Mouse (Mus musculus): Measurements from ENCODE around the gene Ssh1. TPM values are rescaled to one million over a fixed set of nuclear protein-coding genes. Genes with fewer than 3 reads are reported as not detected.

Ssh1 gene
- polyA plus RNA-seq, 1 experiment from 2014 or later, result 4.3 TPM

DNA sequence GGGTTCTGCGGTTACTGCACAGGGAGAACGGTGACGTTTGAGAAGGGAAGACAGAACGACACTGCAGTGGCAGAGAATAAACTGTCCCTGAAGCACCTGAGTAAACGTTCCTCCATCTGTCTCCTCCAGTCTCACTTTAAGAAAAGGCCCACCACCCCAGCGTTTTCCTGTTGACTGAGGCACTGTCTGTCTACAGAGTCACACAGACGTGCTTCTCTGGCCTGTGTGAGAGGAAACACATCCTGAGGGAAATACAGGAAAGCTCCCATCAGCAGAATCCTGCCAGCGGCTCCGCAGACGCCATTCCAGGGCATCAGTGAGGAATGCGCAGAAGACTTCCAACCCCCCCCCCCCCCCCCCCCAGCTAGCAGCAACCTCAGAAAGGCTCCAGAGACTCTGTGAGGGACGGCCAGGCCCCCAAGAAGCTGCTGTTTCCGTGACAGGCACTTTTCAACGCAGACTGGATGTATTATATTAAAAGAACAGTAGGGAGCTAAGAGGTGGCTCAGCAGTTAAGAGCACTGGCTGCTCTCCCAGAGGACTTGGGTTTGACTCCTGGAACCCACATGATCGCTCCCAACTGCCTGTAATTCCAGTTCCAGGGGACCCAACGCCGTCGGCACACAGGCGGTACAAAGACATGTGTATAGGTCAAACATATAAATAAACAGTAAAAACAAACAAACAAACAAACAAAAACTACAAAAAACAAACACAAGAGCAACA lies 104.3 kb downstream of the Ssh1 start:
- Histone ChIP-seq H3K4me3 (ENCODE audit: low read depth, low read length) (no peak overlapping the region), H3K9ac (replicated peaks) (no peak overlapping the region), H3K4me2 (ENCODE audit: low read depth, low read length) (no peak overlapping the region), H3K27ac (ENCODE audit: low read depth) (peak overlapping the region; percentile 19; the same call in 1 of the 2 replicates), H3K36me3 (replicated peaks; ENCODE audit: insufficient read depth, low read length) (no peaks in the 10 kb centered on the region), H3K9me3 (ENCODE audit: low read length) (no peaks in the 10 kb centered on the region), H3K4me1 (ENCODE audit: insufficient read depth) (peaks cover 30% of the 10 kb centered on the region), H3K27me3 (ENCODE audit: insufficient read depth, low read length) (no peaks in the 10 kb centered on the region)
- no peak for DNase-seq
- 53% methylated on average over 19 of the region's 19 CpGs for WGBS (ENCODE audit: insufficient replicate concordance)
- TF ChIP-seq EP300 (IDR thresholded peaks at IDR 0.05; ENCODE audit: low read depth) (no peak), CTCF (IDR thresholded peaks at IDR 0.05; ENCODE audit: low read depth) (no peak)
- peak; percentile 51; the same call in 1 of the 2 replicates for ATAC-seq

DNA sequence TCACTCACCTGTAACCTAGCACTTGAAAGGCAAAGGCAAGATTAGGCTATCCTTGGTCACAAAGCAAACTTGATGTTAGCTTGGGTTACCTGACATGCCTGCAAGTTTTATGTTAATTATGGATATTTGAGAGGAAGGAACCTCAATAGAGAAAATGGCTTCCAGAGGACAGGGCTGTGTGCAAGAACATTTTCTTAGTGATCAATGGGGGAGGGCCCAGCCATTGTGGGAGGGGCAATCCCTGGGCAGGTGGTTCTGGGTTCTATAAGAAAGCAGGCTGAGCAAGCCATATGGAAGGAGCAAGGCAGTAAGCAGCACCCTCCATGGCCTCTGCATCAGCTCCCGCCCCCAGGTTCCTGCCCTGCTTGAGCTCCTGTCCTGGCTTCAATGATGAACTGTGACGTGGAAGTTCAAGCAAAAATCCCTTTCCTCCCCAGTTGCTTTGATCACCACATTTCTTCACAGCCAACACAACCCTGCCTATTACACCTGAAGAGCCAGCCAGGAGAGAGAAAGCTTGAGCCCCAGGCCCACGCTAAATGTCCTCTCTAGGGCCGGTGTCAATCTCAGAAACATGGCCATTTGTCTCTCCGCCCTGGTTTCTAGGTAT lies 105.4 kb downstream of the Ssh1 start:
- 90% methylated on average over 5 of the region's 5 CpGs for WGBS (ENCODE audit: insufficient replicate concordance)
- Histone ChIP-seq H3K4me1 (ENCODE audit: insufficient read depth) (peaks cover 30% of the 10 kb centered on the region), H3K27ac (ENCODE audit: low read depth) (peak overlapping the region; percentile 19; the same call in 1 of the 2 replicates), H3K27me3 (ENCODE audit: insufficient read depth, low read length) (no peaks in the 10 kb centered on the region), H3K9ac (replicated peaks) (no peak overlapping the region), H3K4me2 (ENCODE audit: low read depth, low read length) (no peak overlapping the region), H3K4me3 (ENCODE audit: low read depth, low read length) (no peak overlapping the region), H3K9me3 (ENCODE audit: low read length) (no peaks in the 10 kb centered on the region), H3K36me3 (replicated peaks; ENCODE audit: insufficient read depth, low read length) (no peaks in the 10 kb centered on the region)
- DNase-seq, result no peak
- TF ChIP-seq EP300 (IDR thresholded peaks at IDR 0.05; ENCODE audit: low read depth) (no peak), CTCF (IDR thresholded peaks at IDR 0.05; ENCODE audit: low read depth) (no peak)
- ATAC-seq, result no peak

DNA sequence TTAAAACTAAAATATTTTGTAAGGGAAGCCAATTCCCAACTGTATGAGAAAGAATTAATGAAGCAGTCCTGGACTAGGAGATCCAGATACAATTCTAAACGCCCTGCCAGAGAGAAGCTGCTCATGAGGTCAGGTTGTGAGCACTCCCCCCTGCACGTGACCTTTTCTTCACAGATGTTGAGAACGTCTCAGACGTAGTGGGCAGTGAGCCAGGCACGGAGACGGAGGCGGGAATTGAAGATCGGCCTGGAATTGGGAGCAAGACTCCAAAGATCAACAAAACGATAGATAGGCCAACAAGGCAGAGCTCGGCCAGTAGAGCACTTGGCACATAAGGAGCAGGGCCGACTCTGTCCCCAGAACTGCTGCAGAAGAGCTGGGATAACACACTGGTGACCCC lies 106.6 kb downstream of the Ssh1 start:
- Histone ChIP-seq H3K4me3 (ENCODE audit: low read depth, low read length) (no peak overlapping the region), H3K9ac (replicated peaks) (no peak overlapping the region), H3K36me3 (replicated peaks; ENCODE audit: insufficient read depth, low read length) (no peaks in the 10 kb centered on the region), H3K9me3 (ENCODE audit: low read length) (no peaks in the 10 kb centered on the region), H3K27ac (ENCODE audit: low read depth) (peak overlapping the region; percentile 22; the same call in 1 of the 2 replicates), H3K4me1 (ENCODE audit: insufficient read depth) (peaks cover 35% of the 10 kb centered on the region), H3K4me2 (ENCODE audit: low read depth, low read length) (no peak overlapping the region), H3K27me3 (ENCODE audit: insufficient read depth, low read length) (no peaks in the 10 kb centered on the region)
- TF ChIP-seq CTCF (IDR thresholded peaks at IDR 0.05; ENCODE audit: low read depth) (no peak), EP300 (IDR thresholded peaks at IDR 0.05; ENCODE audit: low read depth) (no peak)
- DNase-seq (no peak), ATAC-seq (no peak)
- 52% methylated on average over 11 of the region's 11 CpGs for WGBS (ENCODE audit: insufficient replicate concordance)

Other genes with a start within 250 kb of the Ssh1 start
- gene Sart3, start 221.4 kb downstream of the Ssh1 start, polyA plus RNA-seq (2015; fragmentation: Nextera tagmentation; extraction: Ambion mirVana), result 6.9 and 7.9 TPM in 2 replicates
- gene Iscu, start 221.1 kb downstream of the Ssh1 start, polyA plus RNA-seq (2015; fragmentation: Nextera tagmentation; extraction: Ambion mirVana), result 109 TPM in 2 replicates
- 3.2 and 3.4 TPM in 2 replicates for gene Tmem119, start 193.4 kb downstream of the Ssh1 start, polyA plus RNA-seq (2015; fragmentation: Nextera tagmentation; extraction: Ambion mirVana)
- gene Selplg, start 161.2 kb downstream of the Ssh1 start, polyA plus RNA-seq (2015; fragmentation: Nextera tagmentation; extraction: Ambion mirVana), result 18.9 and 21.5 TPM in 2 replicates
- 23.6 and 27.6 TPM in 2 replicates for gene Coro1c, start 85.1 kb downstream of the Ssh1 start, polyA plus RNA-seq (2015; fragmentation: Nextera tagmentation; extraction: Ambion mirVana)
- not detected in 2 replicates for gene Dao, start 9.8 kb upstream of the Ssh1 start, polyA plus RNA-seq (2015; fragmentation: Nextera tagmentation; extraction: Ambion mirVana)
- gene Usp30, start 71.6 kb upstream of the Ssh1 start, polyA plus RNA-seq (2015; fragmentation: Nextera tagmentation; extraction: Ambion mirVana), result 2.6 and 2.8 TPM in 2 replicates
- not detected in 2 replicates for gene Svop, start 97.7 kb upstream of the Ssh1 start, polyA plus RNA-seq (2015; fragmentation: Nextera tagmentation; extraction: Ambion mirVana)
- 4.5 and 5.7 TPM in 2 replicates for gene Alkbh2, start 134.3 kb upstream of the Ssh1 start, polyA plus RNA-seq (2015; fragmentation: Nextera tagmentation; extraction: Ambion mirVana)
- gene Ung, start 136.5 kb upstream of the Ssh1 start, polyA plus RNA-seq (2015; fragmentation: Nextera tagmentation; extraction: Ambion mirVana), result 11.8 TPM in 2 replicates
- gene Acacb, start 152.6 kb upstream of the Ssh1 start, polyA plus RNA-seq (2015; fragmentation: Nextera tagmentation; extraction: Ambion mirVana), result 1.0 and 1.2 TPM in 2 replicates

All from liver, postnatal 0 days (tissue).